Mouse (Mus musculus) ES-E14 (cell line): ENCODE data around the gene Jak2. TPM values are rescaled to one million over a fixed set of nuclear protein-coding genes. Genes with fewer than 3 reads are reported as not detected.

Source experiments
- DNase-seq: peaks from one replicate; pipeline ENCODE4 v3.0.0-alpha.2; 2013; ENCODE audit warnings: low read depth, low spot score
- H3K27ac ChIP-seq: 2 replicates; pipeline ENCODE4 v1.5.1; 2012; ENCODE audit warnings: low read depth, mild to moderate bottlenecking, low read length, moderate library complexity, mixed read lengths; ENCODE audit not compliant: poor library complexity, insufficient read depth, severe bottlenecking
- H3K36me3 ChIP-seq: 2 replicates; pipeline ENCODE4 v1.6.1; 2012; ENCODE audit warnings: mild to moderate bottlenecking, low read length, moderate library complexity, mixed read lengths; ENCODE audit not compliant: control insufficient read depth, poor library complexity, insufficient read depth, severe bottlenecking
- H3K4me1 ChIP-seq, 2 experiments: fragments of 150-350 bp in 1 of 2; sonication (generic) in 1 of 2; 2 replicates each; pipeline ENCODE4 v1.6.1; 2012; ENCODE audit warnings: low read length in 2 of 2, mild to moderate bottlenecking in 1 of 2, mixed read lengths in 1 of 2; ENCODE audit not compliant: control insufficient read depth in 2 of 2, insufficient read depth in 2 of 2, poor library complexity in 1 of 2
- H3K4me3 ChIP-seq, 2 experiments: fragments of 150-350 bp in 1 of 2; sonication (generic) in 1 of 2; 2 replicates each; pipeline ENCODE4 v1.5.1; 2012; ENCODE audit warnings: low read length in 2 of 2, low read depth in 1 of 2, mild to moderate bottlenecking in 1 of 2, mixed read lengths in 1 of 2; ENCODE audit not compliant: insufficient read depth in 1 of 2, poor library complexity in 1 of 2, severe bottlenecking in 1 of 2
- H3K9ac ChIP-seq: 2 replicates; pipeline ENCODE4 v1.6.1; 2012; ENCODE audit warnings: low read depth, mild to moderate bottlenecking, low read length, mixed read lengths; ENCODE audit not compliant: poor library complexity, insufficient read depth, severe bottlenecking
- H3K9me3 ChIP-seq: fragments of 150-350 bp; sonication (generic); 2 replicates; pipeline ENCODE4 v1.6.1; 2012; ENCODE audit warnings: low read depth, mild to moderate bottlenecking, low read length; ENCODE audit not compliant: control insufficient read depth, insufficient read depth
- CHD2 ChIP-seq: IDR thresholded peaks from 2 replicates; pipeline ENCODE4 v1.6.1; 2014; ENCODE audit warnings: mild to moderate bottlenecking, low read depth, low read length, inconsistent platforms
- HCFC1 ChIP-seq: IDR thresholded peaks from 2 replicates; pipeline ENCODE4 v1.6.1; 2012; ENCODE audit warnings: low read length, inconsistent platforms, borderline replicate concordance; ENCODE audit not compliant: insufficient read depth
- MAFK ChIP-seq: IDR thresholded peaks from 2 replicates; pipeline ENCODE4 v1.6.1; 2014; ENCODE audit warnings: mild to moderate bottlenecking, low read depth, low read length, inconsistent platforms; ENCODE audit not compliant: insufficient read depth
- ZC3H11A ChIP-seq: IDR thresholded peaks from 2 replicates; pipeline ENCODE4 v1.6.1; 2012; ENCODE audit warnings: low read depth, mild to moderate bottlenecking, inconsistent platforms, low read length, borderline replicate concordance
- ZNF384 ChIP-seq: IDR thresholded peaks from 2 replicates; pipeline ENCODE4 v1.6.1; 2012; ENCODE audit warnings: low read depth, low read length, inconsistent platforms
- in situ Hi-C, 2 experiments: fragments of 600-800 bp; cut with MboI; formaldehyde crosslinking; loops; one replicate each; pipeline ENCODE4 v1.15.1; 2025; ENCODE audit warnings: low sequenced_read_pairs in 2 of 2, inconsistent platforms in 1 of 2; ENCODE audit not compliant: unreplicated experiment in 2 of 2
- total RNA-seq: library from RNA; depleted of rRNA; stranded (reverse); fragments of 300-350 nt; gene quantifications from 2 replicates; pipeline ENCODE4 v1.2.3, GENCODE M21; 2012

Jak2 gene
- total RNA-seq, 1 experiment, result 12.2 TPM

DNA sequence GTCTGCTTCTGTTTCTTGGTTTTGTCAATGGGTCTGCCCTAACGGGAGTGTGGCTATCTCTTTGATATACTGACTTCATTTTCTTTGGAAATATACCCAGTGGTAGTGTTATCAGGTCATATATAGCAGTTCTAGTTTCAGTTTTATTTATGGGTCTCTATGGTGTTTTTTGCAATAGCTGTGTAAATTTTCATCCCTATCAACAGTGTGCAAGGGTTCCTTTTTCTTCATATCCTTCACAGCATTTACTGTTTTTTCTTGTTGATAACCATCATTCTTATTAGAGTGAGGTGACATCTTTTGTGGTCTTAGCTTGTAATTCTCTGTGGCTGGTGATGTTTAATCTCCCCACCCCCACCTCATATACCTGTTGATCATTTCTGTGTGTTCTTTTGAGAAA is 24.6 kb upstream of the Jak2 start:
- peaks cover 2 to 3% of the 10 kb centered on the region in 2 experiments; a peak in 1 of 4 replicates for H3K4me1 ChIP-seq
- in situ Hi-C loops, result no loop called here
- H3K27ac ChIP-seq, result no peak overlapping the region
- no peaks in the 10 kb centered on the region for H3K9me3 ChIP-seq
- TF ChIP-seq ZNF384, result no peak
- TF ChIP-seq HCFC1, result no peak
- TF ChIP-seq CHD2, result no peak
- no peak for TF ChIP-seq ZC3H11A
- TF ChIP-seq MAFK, result no peak
- no peak for DNase-seq
- no peak overlapping the region for H3K9ac ChIP-seq
- H3K4me3 ChIP-seq, result no peak overlapping the region
- no peaks in the 10 kb centered on the region for H3K36me3 ChIP-seq

DNA sequence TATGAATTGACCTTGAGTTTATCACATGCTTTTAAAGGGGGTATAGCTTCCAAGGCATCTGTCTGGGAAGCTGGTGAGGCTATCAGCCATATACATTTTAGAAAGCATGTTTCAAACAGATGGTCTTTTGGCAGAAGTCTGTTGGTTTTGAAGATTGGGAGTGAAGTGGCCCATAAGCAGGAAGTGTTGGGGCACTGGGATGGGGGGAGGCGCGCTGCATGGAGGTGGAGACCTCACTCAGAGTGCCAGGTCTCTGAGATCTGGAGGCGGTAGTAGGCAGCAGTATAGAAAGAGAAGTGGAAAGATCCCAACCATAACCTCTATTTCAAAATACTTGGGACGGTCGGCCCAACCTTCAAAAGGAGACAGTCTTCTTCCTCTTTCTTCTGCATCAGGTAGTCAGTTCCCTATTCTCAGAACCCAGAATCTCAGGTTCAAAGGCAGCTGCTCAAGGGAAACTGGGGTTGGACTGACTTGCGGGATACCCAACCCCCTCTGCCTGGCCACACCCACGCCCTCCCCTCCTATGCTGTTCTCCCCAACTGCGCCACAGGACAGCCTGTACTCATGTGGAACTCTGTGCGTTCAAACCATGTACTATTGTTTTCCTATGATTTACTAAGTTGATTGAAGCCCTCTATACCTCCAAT is 23.6 kb upstream of the Jak2 start:
- Histone ChIP-seq H3K36me3 (no peaks in the 10 kb centered on the region), H3K4me3 (no peak overlapping the region), H3K9ac (no peak overlapping the region), H3K4me1 (peaks cover 2 to 3% of the 10 kb centered on the region in 2 experiments; a peak in 1 of 4 replicates), H3K9me3 (no peaks in the 10 kb centered on the region), H3K27ac (no peak overlapping the region)
- TF ChIP-seq ZNF384 (no peak), CHD2 (no peak), HCFC1 (no peak), MAFK (no peak), ZC3H11A (no peak)
- no peak for DNase-seq
- in situ Hi-C loops, result no loop called here

DNA sequence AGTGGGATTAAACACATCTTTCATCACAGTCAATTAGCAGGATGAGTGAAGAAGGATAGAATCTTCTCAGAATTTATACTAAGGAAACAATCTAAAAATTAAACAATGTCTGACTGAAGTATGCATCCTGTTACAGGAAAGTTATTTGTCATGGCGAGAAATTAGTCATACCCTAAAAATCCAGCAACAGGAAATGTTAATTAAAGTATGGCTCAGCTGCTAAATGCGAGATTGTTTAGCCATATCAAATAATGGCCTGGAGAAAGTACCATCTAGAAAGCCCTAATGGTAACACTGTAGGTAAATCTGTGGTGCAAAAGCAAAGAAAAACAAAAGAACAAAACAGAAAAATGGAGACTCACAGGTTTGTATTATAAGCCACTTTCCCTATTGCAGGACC is 22.6 kb upstream of the Jak2 start:
- Histone ChIP-seq H3K9me3 (no peaks in the 10 kb centered on the region), H3K4me1 (peaks cover 2 to 3% of the 10 kb centered on the region in 2 experiments; a peak in 1 of 4 replicates), H3K27ac (no peak overlapping the region), H3K9ac (no peak overlapping the region), H3K36me3 (no peaks in the 10 kb centered on the region), H3K4me3 (no peak overlapping the region)
- no peak for DNase-seq
- in situ Hi-C loops, result no loop called here
- TF ChIP-seq ZC3H11A (no peak), MAFK (no peak), HCFC1 (no peak)

DNA sequence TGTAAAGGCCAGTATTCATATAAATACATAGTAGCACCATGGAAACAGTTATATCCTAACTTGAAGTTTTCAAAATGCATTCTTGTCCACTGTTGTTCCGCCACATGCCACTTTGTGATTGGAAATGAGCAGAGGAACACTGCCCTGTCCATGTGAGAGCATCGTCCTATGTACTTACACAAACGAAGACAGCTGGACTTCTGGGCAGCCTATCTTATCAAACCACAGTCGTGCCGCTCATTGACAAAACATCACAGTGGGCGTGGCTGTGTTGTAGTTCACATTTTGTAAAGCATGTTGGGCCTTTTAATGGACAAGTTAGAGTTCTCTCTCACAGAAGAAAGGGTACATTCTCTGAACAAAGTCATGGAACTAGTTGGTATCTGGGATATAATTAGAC is 18.9 kb upstream of the Jak2 start:
- TF ChIP-seq HCFC1 (no peak), MAFK (no peak), ZNF384 (no peak), CHD2 (no peak), ZC3H11A (no peak)
- no peak overlapping the region for H3K9ac ChIP-seq
- H3K27ac ChIP-seq, result no peak overlapping the region
- no peaks in the 10 kb centered on the region for H3K9me3 ChIP-seq
- no peak for DNase-seq
- H3K4me1 ChIP-seq, result peaks cover 2 to 3% of the 10 kb centered on the region in 2 experiments; a peak in 1 of 4 replicates
- H3K36me3 ChIP-seq, result no peaks in the 10 kb centered on the region
- H3K4me3 ChIP-seq, result no peak overlapping the region
- in situ Hi-C loops, result no loop called here
